Mouse (Mus musculus): ENCODE measurements at regions not wholly inside any gene's neighbourhood (a gene's known extent, or its start where the extent isn't known, plus 50 kb on each side); places are given as distances from the start of the nearest gene placed in this dataset. TPM values are rescaled to one million over a fixed set of nuclear protein-coding genes. Genes with fewer than 3 reads are reported as not detected.

GRCm38 (mm10) chr4:33833134-33833533, 91.3 kb upstream of the Cnr1 start:
- H3K9ac ChIP-seq, result no peak overlapping the region
- H3K27ac ChIP-seq, result no peak overlapping the region
- no peak overlapping the region for H3K4me2 ChIP-seq
- H3K36me3 ChIP-seq (replicated peaks), result no peaks in the 10 kb centered on the region
- H3K9me3 ChIP-seq, result no peaks in the 10 kb centered on the region
- no peak overlapping the region for H3K4me3 ChIP-seq (replicated peaks)
- H3K27me3 ChIP-seq, result no peaks in the 10 kb centered on the region
- H3K4me1 ChIP-seq, result no peaks in the 10 kb centered on the region
- 91% methylated on average over 7 of the region's 7 CpGs for WGBS
- ATAC-seq (ENCODE audit: low FRiP score), result no peak

GRCm38 (mm10) chr4:33838436-33838835, 86.0 kb upstream of the Cnr1 start:
- no peak for ATAC-seq (ENCODE audit: low FRiP score)
- Histone ChIP-seq H3K9me3 (no peaks in the 10 kb centered on the region), H3K27me3 (no peaks in the 10 kb centered on the region), H3K4me2 (no peak overlapping the region), H3K36me3 (replicated peaks) (no peaks in the 10 kb centered on the region), H3K9ac (no peak overlapping the region), H3K4me3 (replicated peaks) (no peak overlapping the region), H3K27ac (no peak overlapping the region), H3K4me1 (no peaks in the 10 kb centered on the region)
- WGBS, result 89% methylated on average over 6 of the region's 6 CpGs

GRCm38 (mm10) chr4:33840119-33840518, 84.3 kb upstream of the Cnr1 start:
- Histone ChIP-seq H3K27ac (peak overlapping the region; percentile 3; the same call in 1 of the 2 replicates), H3K4me1 (no peaks in the 10 kb centered on the region), H3K4me3 (replicated peaks) (no peak overlapping the region), H3K36me3 (replicated peaks) (no peaks in the 10 kb centered on the region), H3K9me3 (no peaks in the 10 kb centered on the region), H3K27me3 (no peaks in the 10 kb centered on the region), H3K4me2 (no peak overlapping the region), H3K9ac (no peak overlapping the region)
- peak; percentile 57; the same call in 1 of the 2 replicates for ATAC-seq (ENCODE audit: low FRiP score)
- WGBS, result 81% methylated on average over 14 of the region's 14 CpGs

DNA sequence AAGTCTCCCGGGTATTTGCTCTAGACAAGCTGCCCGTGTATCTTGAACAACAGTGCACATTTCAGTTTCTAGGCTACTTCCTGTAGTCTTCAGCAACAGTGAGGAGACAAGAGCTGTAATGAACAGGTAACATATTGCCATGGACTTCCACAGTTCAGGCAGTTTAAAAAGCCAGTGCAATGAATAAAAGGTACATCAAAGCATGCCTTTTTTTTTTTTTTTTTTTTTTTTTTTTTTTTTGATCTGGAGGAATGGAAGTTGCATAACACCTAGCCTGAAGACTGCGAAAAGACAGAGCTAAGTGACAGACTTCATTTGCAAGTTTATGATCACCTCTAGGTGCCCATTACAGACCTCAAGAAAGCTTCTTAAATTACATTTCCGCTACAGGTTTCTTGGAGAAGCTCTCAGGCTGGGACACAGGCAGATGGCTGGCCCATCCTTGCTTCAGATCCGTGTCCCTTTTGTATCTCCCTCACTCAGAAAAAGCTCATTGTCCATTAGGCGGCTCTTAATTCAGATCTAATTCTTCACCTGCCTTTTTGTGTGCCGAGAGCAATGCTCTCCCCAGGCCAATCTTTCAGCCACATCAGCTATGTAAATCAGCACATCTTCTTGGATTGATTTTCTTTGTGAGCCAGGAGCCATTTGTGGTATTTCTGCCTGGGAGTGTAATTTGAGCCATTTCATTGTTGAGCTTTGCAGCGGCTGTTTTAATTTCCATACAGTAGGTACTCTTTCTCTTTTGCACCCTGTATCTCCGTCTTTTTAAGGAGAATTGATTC, 78.6 kb upstream of the Cnr1 start:
- no peak overlapping the region for H3K9ac ChIP-seq
- peak; percentile 37; the same call in 1 of the 2 replicates for ATAC-seq (ENCODE audit: low FRiP score)
- H3K27me3 ChIP-seq, result no peaks in the 10 kb centered on the region
- H3K4me1 ChIP-seq, result peaks cover 6% of the 10 kb centered on the region; the same call in 1 of the 2 replicates
- H3K27ac ChIP-seq, result peak overlapping the region; percentile 46; the same call in 1 of the 2 replicates
- WGBS, result 30% methylated on average over 9 of the region's 9 CpGs
- H3K9me3 ChIP-seq, result no peaks in the 10 kb centered on the region
- H3K4me2 ChIP-seq, result peak overlapping the region; percentile 19; the same call in 1 of the 2 replicates
- H3K4me3 ChIP-seq (replicated peaks), result no peak overlapping the region
- no peaks in the 10 kb centered on the region for H3K36me3 ChIP-seq (replicated peaks)

DNA sequence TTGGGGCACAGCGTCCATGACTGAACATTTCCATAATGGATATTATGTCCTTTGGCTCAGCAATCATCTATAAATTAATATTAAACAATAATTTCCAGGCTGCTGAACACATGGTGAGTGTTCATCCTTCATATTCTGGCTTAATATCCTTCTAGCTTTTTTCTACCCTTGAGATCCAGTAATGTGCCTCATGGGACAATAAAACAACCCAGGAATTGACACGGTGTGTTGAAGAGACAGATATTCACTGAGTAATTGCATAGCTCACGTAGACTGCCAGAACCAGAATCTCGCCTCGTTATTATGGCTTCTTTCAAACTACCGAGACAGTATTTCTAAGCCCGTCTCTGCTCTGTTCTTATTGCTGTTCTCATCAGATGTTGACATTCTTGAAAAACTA, 74.1 kb upstream of the Cnr1 start:
- no peak for ATAC-seq (ENCODE audit: low FRiP score)
- H3K36me3 ChIP-seq (replicated peaks), result no peaks in the 10 kb centered on the region
- no peaks in the 10 kb centered on the region for H3K9me3 ChIP-seq
- no peak overlapping the region for H3K27ac ChIP-seq
- peaks cover 6% of the 10 kb centered on the region; the same call in 1 of the 2 replicates for H3K4me1 ChIP-seq
- 76% methylated on average over 7 of the region's 7 CpGs for WGBS
- H3K4me2 ChIP-seq, result no peak overlapping the region
- no peaks in the 10 kb centered on the region for H3K27me3 ChIP-seq
- H3K9ac ChIP-seq, result no peak overlapping the region
- H3K4me3 ChIP-seq (replicated peaks), result no peak overlapping the region

- Histone ChIP-seq H3K9ac (no peak overlapping the region), H3K27me3 (no peaks in the 10 kb centered on the region), H3K4me2 (no peak overlapping the region), H3K4me1 (no peaks in the 10 kb centered on the region), H3K27ac (no peak overlapping the region), H3K36me3 (replicated peaks) (no peaks in the 10 kb centered on the region), H3K4me3 (replicated peaks) (no peak overlapping the region), H3K9me3 (no peaks in the 10 kb centered on the region)
- WGBS, result 89% methylated on average over 5 of the region's 5 CpGs
- ATAC-seq (ENCODE audit: low FRiP score), result no peak
These were observed 72.1 kb upstream of the Cnr1 start for GRCm38 (mm10) chr4:33852294-33852693.

- Histone ChIP-seq H3K4me1 (no peaks in the 10 kb centered on the region), H3K27ac (no peak overlapping the region), H3K36me3 (replicated peaks) (no peaks in the 10 kb centered on the region), H3K4me3 (replicated peaks) (no peak overlapping the region), H3K27me3 (no peaks in the 10 kb centered on the region), H3K4me2 (no peak overlapping the region), H3K9me3 (no peaks in the 10 kb centered on the region), H3K9ac (no peak overlapping the region)
- ATAC-seq (ENCODE audit: low FRiP score), result no peak
These were observed 69.3 kb upstream of the Cnr1 start for GRCm38 (mm10) chr4:33855112-33855511.

DNA sequence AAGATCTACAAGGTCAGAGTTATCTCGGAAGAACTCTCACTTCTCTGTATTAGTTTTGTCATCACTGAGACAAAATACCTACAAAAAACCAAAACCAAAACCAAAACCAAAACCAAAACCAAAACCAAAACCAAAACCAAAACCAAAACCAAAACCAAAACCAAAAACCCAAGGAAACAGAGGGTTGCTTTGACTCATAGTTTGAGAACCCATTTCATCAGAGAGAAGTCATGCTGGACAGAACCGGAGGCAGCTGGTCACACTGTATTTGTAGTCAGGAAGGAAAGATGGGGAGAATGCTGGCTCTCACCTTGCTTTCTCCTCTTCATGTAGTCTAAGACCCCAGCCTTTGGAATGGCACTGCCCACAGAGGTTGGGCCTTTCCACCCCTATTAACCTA, 57.3 kb upstream of the Cnr1 start:
- Histone ChIP-seq H3K9ac (no peak overlapping the region), H3K9me3 (no peaks in the 10 kb centered on the region), H3K4me3 (replicated peaks) (no peak overlapping the region), H3K27ac (no peak overlapping the region), H3K27me3 (no peaks in the 10 kb centered on the region), H3K4me1 (no peaks in the 10 kb centered on the region), H3K4me2 (no peak overlapping the region), H3K36me3 (replicated peaks) (no peaks in the 10 kb centered on the region)
- ATAC-seq (ENCODE audit: low FRiP score), result no peak
- 97% methylated on average over 2 of the region's 2 CpGs for WGBS

- Histone ChIP-seq H3K27ac (no peak overlapping the region), H3K9me3 (no peaks in the 10 kb centered on the region), H3K36me3 (replicated peaks) (no peaks in the 10 kb centered on the region), H3K4me1 (no peaks in the 10 kb centered on the region), H3K27me3 (no peaks in the 10 kb centered on the region), H3K4me2 (no peak overlapping the region), H3K9ac (no peak overlapping the region), H3K4me3 (replicated peaks) (no peak overlapping the region)
- 42% methylated on average over 5 of the region's 5 CpGs for WGBS
- no peak for ATAC-seq (ENCODE audit: low FRiP score)
These were observed 55.1 kb upstream of the Cnr1 start for GRCm38 (mm10) chr4:33869317-33869716.

Small RNA genes in the stretch of these regions (microRNA-seq; reads per million reads assigned to microRNA genes)
- not detected for gene Gm23304
